ENCODE assay signal across 13 mouse cellular contexts in genomic region chr2:9607547-9607946, GRCm38 (mm10).
DNase-seq lines count a peak whose midpoint lies in the region.
"Had no signal": no experiment of that assay in that cellular context is flagged by ENCODE, and none has a peak within 500 bp of the region (broad histone marks: within the 10 kb centered on the region; RNA-seq: fewer than 3 reads in every experiment).

No protein-coding gene starts in this region.

- intact Hi-C loops in left cerebral cortex, postnatal 14 days (cut with DNase I), result no loop called here

- DNase-seq in cerebellum, adult 9-10 months, result peak; percentile 25
- no peak for DNase-seq in cerebellum, adult 8-10 months
- DNase-seq in layer of hippocampus, adult 18-20 months (ENCODE audit: low spot score in 2 of 2), result peak; percentile 5 to 39
- DNase-seq in layer of hippocampus, postnatal 25 days (ENCODE audit: extremely low spot score in 1 of 2, low spot score in 1 of 2), result no peak
- DNase-seq in left cerebral cortex, postnatal 14 days (ENCODE audit: low spot score in 2 of 2), result peak; percentile 18 to 21
- no peak for DNase-seq in left cerebral cortex, adult 18-20 months (ENCODE audit: low spot score in 2 of 2)
- no peak for DNase-seq in lung, postnatal 25 days (ENCODE audit: low spot score)
- DNase-seq: adrenal gland, postnatal 10 days; adrenal gland, postnatal 36 days; B cell, adult 2 months; forebrain, postnatal 0 days; gastrocnemius, postnatal 10 days; gastrocnemius, postnatal 36 days had no signal

Comparison
In these comparisons a context has a peak if more than half of its experiments do, and no peak if none do; other contexts are left out.
1. DNase-seq: peak in cerebellum, adult 9-10 months (single experiment), layer of hippocampus, adult 18-20 months (2 of 2) and left cerebral cortex, postnatal 14 days (2 of 2); none in cerebellum, adult 8-10 months (single experiment), layer of hippocampus, postnatal 25 days (0 of 2), left cerebral cortex, adult 18-20 months (0 of 2) and lung, postnatal 25 days (single experiment).